Mouse (Mus musculus) mature B cell (primary cell): ENCODE data around the gene Mepe.

Experiments used
- in situ Hi-C: fragments of 300-500 bp; cut with MboI; formaldehyde crosslinking; loops from 2 replicates; pipeline ENCODE4 v1.14.3; 2019

Mepe gene

DNA sequence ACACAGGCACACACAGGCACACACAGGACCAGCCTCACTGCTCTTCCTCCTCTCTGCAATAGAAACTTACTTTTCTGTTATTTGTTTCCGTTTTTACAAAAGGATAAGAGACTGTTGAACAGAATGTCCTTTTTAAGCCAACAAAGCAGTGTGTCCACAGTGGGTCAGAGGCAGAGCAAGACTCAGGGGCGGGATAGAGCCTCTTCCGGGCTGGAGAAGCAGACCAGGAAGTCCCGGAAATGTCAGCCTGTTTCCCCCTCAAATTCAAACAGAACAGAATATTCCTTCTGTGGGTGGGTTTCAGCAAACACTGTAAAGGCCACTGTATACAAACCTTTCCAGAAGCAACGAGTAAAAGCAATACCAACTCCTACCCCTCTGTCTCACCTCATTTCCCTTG is 26.7 kb downstream of the Mepe start:
- in situ Hi-C loops = no loop called here

DNA sequence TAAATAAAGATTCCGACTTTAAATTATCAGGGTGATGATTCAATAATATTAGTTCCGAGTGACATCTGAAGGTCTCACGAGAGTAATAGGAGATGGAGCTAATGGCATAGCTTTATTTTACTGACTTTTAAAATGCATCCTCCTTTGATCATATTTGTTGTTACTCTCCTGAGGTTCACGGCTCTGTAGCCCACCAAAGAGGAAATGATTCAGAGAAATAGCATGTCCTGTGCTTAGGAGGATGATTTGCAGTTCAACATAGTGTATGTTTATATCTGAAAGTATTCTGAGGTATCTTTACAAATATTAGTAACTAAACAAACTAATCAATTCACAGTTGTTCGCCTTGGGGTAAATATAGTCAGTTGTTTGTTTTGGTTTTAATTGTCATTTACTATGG is 32.4 kb downstream of the Mepe start:
- in situ Hi-C loops = no loop called here

DNA sequence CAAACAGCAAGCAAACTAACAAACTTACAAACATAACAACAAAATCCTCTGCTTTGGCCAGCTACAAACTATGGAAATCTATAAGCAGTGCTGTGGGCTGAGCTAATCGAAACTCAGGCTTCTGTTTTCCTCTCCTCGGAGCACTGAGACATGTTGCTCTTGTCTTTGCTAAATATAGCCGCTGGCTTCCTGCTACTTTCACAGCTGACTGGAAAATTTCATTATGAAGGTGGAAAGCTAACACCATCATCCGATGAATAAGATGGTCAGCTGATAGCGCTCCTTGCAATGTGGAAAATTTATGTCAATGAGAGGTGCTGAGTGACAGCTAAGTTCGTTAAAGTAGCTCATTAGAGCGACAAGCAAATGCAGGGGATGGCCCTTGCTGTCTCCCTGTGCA is 33.5 kb downstream of the Mepe start:
- in situ Hi-C loops = no loop called here

DNA sequence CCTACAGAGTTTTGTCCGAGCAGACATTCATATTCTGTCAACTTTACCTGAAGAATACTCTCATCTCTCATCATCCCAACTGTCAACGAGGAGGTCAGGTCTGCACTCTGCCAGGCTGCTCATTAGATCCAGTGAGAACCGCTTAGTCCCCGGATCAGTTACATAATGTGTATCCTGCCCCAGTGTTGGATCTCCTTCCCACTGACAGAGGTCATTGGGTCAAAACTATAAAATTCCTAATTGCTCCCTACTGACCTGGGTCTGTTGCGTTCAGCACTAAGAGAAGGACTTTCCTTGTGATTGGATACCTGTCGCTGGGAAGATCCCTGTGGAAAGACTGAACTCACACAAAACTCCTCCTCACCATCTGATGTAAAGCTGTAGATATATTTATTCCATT is 34.1 kb downstream of the Mepe start:
- in situ Hi-C loops = no loop called here

DNA sequence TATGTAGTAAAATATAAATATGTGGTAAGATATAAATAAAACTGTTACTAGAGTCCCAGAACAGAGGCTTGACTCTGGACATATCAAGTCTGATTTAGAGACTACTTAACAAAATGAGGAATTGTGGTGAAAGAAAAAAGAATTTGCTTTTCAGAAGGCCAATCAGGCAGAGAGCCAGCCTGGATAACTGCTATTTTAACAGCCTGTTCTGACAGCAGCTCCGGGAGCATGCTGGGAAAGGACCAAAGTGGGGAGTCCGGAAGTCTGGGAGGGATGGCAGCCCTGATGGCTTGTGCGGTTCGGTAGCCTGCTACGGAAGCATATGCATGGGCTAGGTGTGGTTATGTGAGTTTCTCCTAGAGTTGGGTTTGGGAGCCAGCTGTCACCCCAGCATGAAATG is 45.5 kb downstream of the Mepe start:
- in situ Hi-C loops = no loop called here

DNA sequence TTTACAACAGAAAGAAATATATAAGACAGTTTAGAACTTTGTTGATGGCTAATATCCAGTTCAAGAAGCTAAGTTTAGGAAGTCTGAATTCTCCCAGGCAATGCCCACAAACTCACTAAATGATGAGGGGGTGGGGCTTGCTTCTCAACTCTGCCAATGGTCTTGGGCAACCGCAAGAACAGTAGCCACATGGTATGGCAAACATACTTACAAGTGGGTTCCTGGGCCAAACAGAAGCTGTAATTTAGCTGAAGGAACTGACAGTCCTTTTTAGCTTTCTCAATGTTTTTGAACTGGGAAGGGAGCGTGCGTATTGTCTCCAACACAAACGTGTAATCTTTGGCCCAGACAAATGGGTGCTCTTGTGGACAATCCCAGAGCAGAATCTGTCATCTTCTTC is 46.2 kb downstream of the Mepe start:
- in situ Hi-C loops = no loop called here

DNA sequence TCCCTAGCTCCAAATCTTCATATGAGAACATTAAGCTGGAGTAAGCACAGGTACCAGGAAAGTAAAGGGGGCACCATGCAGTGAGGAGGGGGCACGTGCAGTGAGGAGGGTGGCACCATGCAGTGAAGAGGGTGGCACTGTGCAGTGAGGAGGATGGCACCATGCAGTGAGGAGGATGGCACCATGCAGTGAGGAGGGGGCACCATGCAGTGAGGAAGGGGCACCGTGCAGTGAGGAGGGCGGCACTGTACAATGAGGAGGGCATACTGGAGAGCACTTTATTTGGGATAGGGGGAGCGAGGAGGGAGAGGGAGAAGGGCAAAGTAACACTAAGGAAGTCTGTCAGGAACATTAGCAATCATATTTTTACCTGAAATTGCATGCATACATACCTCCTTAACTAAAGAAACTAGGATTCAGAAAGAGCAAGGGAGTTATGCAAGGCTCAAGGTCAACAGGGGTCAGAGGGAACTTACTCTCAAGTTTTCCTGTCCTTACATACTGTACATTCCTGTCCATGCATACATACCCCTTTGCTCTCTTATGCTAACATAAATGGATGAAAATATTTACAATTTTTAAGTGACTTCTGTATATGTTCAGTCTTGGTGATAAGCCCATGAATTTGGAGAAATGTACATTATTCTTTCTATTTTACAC is 48.6 kb downstream of the Mepe start:
- in situ Hi-C loops = no loop called here

DNA sequence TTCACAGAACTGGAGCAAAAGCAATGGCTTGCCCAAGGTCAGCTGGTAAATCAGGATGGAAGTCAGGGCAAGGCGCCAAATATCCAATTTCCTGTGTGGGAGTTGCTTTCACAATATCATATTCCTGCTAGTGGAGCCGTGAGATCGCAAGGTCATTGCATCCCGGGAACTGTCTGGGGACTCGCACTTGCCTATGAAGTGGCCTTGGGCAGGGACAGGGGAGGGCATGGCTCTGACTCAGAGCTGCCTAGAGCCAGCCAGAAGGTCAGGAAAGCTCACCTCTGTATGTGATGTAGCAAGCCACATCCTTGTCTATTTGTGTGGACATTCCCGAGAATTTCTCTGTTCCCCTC is 49.2 kb downstream of the Mepe start:
- in situ Hi-C loops = no loop called here

DNA sequence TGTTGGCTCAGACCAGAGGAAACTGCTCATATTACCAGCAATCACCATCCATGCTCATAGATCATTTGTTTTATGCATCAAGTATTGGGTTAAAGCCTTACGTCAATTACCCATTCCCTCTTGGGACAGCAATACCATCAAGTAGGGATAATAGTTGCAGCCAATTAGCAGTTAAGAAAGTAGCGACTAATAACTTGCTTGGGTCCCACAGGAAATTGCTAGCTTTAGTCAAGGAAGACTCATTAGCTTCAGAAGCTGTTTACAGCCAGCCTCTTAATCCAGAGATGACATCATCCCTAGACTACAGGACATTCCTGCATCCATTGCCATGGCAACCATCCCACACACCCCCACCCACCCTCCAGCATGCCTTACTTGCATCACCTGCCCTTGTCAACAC is 50.0 kb downstream of the Mepe start:
- in situ Hi-C loops = no loop called here

DNA sequence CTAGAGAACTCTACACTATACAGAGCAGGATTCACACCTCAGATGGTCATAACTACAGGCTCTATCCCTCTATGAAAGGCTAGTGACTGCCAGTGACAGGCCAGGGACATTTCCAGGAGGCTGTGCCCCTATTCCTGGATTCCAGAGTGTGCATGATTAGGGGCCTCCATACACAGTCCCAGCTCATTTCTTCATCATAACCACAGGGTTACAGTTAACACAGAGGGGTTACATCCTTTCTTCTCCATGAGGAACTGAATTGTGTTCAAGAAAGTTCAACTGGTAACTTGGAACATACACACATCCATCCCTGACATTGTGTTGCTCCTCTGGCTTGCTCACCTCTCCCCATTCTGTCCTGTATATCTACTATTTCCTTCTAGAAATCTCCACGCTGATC is 51.8 kb downstream of the Mepe start:
- in situ Hi-C loops = no loop called here

DNA sequence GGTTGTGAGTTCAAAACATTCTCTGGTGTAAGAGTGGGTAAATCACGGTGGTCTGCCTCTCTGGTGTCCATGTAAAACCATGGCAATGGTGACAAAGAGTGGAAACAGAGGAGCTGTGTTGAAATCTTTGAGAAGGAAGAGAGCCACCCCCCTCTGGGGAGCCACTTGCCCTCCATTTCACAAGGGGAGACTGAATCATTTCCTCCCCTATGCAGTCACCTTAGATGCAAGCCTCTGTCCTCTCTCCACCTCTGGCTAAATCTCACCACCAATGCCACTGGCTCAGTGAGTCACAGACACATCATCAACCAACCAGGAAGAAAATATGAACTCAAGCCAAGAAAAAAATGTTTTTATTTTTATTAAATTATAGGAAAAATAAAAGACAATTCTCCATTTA is 55.4 kb downstream of the Mepe start:
- in situ Hi-C loops = no loop called here

DNA sequence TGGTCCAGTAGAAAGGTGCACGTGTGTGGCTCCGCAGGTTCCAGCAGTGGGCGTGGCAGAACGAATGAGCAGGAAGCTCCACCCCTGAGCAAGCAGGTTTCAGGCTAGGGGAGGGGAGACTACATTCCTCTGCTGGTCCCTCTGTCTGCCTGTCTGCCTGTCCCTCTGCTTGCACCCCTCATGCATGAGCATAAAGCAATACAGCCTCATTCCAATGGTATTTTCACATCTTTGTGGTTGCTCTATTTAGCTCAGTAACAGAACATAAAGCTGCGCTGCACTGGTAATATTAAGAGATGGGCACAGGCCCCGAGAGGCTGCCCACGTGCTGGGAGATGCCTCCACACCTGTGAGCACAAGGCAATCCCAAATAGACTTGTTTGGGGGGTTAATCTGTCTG is 56.5 kb downstream of the Mepe start:
- in situ Hi-C loops = no loop called here

DNA sequence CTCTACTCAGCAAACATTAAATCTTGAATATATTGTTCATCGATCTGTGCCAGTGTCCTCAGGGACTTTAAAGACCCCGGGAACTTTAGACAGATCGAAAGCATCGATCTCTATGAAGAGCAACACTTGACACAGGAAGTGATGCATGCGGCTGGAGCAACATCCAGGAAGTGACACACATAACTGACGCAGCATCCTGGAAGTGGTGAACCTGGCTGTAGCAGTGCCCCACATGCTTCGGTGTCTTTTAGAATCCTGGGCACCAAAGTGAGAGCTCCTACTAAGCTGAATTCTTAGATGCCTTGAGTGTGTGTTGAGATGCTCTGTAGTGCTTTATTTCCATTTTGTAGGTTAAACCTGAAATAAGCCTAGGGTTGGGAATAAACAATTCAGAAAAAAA is 59.4 kb downstream of the Mepe start:
- in situ Hi-C loops = no loop called here

DNA sequence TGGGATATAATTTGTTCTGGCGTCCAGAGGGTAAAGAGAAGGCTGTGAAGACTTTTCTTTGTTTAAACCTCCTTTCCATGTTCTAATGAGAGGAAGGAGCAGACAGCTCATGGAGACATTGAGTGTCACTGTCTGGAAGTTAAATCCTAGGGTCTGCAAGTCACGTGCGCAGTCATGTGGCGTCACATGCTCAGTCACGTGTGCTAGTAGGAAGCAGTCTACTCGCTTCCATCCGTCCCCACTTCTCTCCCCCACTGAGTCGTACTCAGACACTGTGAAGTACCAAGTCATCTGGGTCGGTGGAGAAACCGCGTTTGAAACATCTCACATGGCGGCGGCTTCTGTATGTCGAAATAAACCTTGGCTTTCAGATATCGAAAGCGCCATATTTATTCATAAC is 60.4 kb downstream of the Mepe start:
- in situ Hi-C loops = no loop called here

DNA sequence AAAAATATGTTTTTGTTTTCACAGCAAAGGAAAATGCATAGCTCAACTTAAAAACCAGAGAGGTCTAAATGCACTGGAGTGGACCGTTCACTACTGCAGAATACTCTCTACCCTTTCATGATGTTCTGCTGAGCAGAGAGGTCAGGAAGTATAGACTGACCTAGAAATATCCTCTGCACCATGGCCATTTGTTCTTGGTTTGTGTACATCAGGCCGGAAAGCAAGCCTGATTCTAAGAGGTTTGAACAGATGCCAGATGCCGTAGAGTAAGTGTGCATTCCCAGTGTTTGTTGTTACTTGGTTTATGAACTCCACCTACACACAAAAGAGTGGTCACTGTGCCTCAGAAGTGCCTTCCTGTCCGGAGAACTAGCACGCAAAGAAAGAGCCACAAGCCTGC is 61.8 kb downstream of the Mepe start:
- in situ Hi-C loops = no loop called here
